Mouse (Mus musculus) MEL (cell line): Measurements from ENCODE around the gene Ugt1a1.

ENCODE experiments used
- BHLHE40 ChIP-seq: IDR thresholded peaks from 2 replicates; pipeline ENCODE4 v1.6.1; 2012; ENCODE audit warnings: low read depth, mild to moderate bottlenecking, inconsistent platforms, low read length, improper control_type of control experiment, borderline replicate concordance
- CHD2 ChIP-seq: IDR thresholded peaks from 2 replicates; pipeline ENCODE4 v1.6.1; 2011; ENCODE audit warnings: low read length, improper control_type of control experiment
- CTCF ChIP-seq, 3 experiments: IDR thresholded peaks in 2 of 3; conservative IDR thresholded peaks in 1 of 3; 2 replicates each; pipeline ENCODE4 v1.5.1; 2011 to 2012; ENCODE audit warnings: low read length in 3 of 3, low read depth in 2 of 3, mild to moderate bottlenecking in 2 of 3, improper control_type of control experiment in 1 of 3, inconsistent platforms in 1 of 3, mixed read lengths in 1 of 3, moderate library complexity in 1 of 3; ENCODE audit not compliant: control insufficient read depth in 1 of 3, insufficient read depth in 1 of 3, poor library complexity in 1 of 3, severe bottlenecking in 1 of 3
- ELF1 ChIP-seq: IDR thresholded peaks from 2 replicates; pipeline ENCODE4 v1.6.1; 2014; ENCODE audit warnings: low read depth, mild to moderate bottlenecking, inconsistent platforms, low read length, improper control_type of control experiment, moderate library complexity
- EP300 ChIP-seq, 2 experiments: IDR thresholded peaks; 2 replicates each; pipeline ENCODE4 v1.6.1; 2011; ENCODE audit warnings: improper control_type of control experiment in 2 of 2, low read length in 2 of 2, low read depth in 1 of 2, mild to moderate bottlenecking in 1 of 2
- KAT2A ChIP-seq: conservative IDR thresholded peaks from 2 replicates; pipeline ENCODE4 v1.6.1; 2012; ENCODE audit warnings: low read depth, low read length, improper control_type of control experiment, inconsistent platforms
- MAFK ChIP-seq: IDR thresholded peaks from 2 replicates; pipeline ENCODE4 v1.6.1; 2011; ENCODE audit warnings: low read depth, mild to moderate bottlenecking, low read length, improper control_type of control experiment, borderline replicate concordance
- MAX ChIP-seq: IDR thresholded peaks from 2 replicates; pipeline ENCODE4 v1.6.1; 2011; ENCODE audit warnings: low read length, improper control_type of control experiment
- POLR2A ChIP-seq, 2 experiments: IDR thresholded peaks; 2 replicates each; pipeline ENCODE4 v1.6.1; 2011 to 2012; ENCODE audit warnings: low read length in 2 of 2, mild to moderate bottlenecking in 2 of 2, control low read depth in 1 of 2, improper control_type of control experiment in 1 of 2, low read depth in 1 of 2, moderate library complexity in 1 of 2; ENCODE audit not compliant: control insufficient read depth in 1 of 2, insufficient read depth in 1 of 2, poor library complexity in 1 of 2
- TAL1 ChIP-seq: IDR thresholded peaks from 2 replicates; pipeline ENCODE4 v1.6.1; 2012; ENCODE audit warnings: mild to moderate bottlenecking, inconsistent platforms, low read length, moderate library complexity, mixed read lengths
- TBP ChIP-seq: IDR thresholded peaks from 2 replicates; pipeline ENCODE4 v1.8.0; 2011; ENCODE audit warnings: low read depth, low read length, improper control_type of control experiment
- ZMIZ1 ChIP-seq: IDR thresholded peaks from 2 replicates; pipeline ENCODE4 v1.6.1; 2012; ENCODE audit warnings: low read depth, mild to moderate bottlenecking, inconsistent platforms, low read length, improper control_type of control experiment, moderate library complexity

GRCm38 (mm10) chr1:88261706-88262105 lies 49.9 kb downstream of the Ugt1a1 start:
- TF ChIP-seq POLR2A (IDR thresholded peaks at IDR 0.05; ENCODE audit: control insufficient read depth in 1 of 2, insufficient read depth in 1 of 2, low read depth in 1 of 2, low read length in 2 of 2, poor library complexity in 1 of 2) (no peak; a peak in 2 of 4 replicates), MAX (0 out of 2 replicates have a peak, but pooled peaks have one; percentile 1), CTCF (IDR thresholded peaks at IDR 0.05 in 2 of 3, conservative IDR thresholded peaks at IDR 0.05 in 1 of 3; ENCODE audit: control insufficient read depth in 1 of 3, insufficient read depth in 1 of 3, low read depth in 2 of 3, low read length in 3 of 3, poor library complexity in 1 of 3, severe bottlenecking in 1 of 3) (no peak), MAFK (no peak), BHLHE40 (no peak), ELF1 (no peak), CHD2 (no peak), TBP (no peak), TAL1 (no peak), KAT2A (no peak), EP300 (IDR thresholded peaks at IDR 0.05; ENCODE audit: low read depth in 1 of 2, low read length in 2 of 2) (0 out of 4 replicates have a peak, but pooled peaks of 1 of the 2 experiments have one; percentile 5), ZMIZ1 (peak; percentile 61; the same call in 1 of the 2 replicates)
